Mouse (Mus musculus) testis, adult 2 months (tissue): ENCODE measurements around the gene Arid4a. TPM values are rescaled to one million over a fixed set of nuclear protein-coding genes. Genes with fewer than 3 reads are reported as not detected.

Source experiments
- H3K27ac ChIP-seq: fragments of 200-500 bp; 2 replicates; pipeline ENCODE4 v1.5.1; 2012; ENCODE audit warnings: low read depth, low read length; ENCODE audit not compliant: control insufficient read depth, insufficient read depth
- H3K27me3 ChIP-seq: fragments of 200-500 bp; 2 replicates; pipeline ENCODE4 v1.6.1; 2012; ENCODE audit warnings: mild to moderate bottlenecking, low read length, moderate library complexity; ENCODE audit not compliant: control insufficient read depth, insufficient read depth
- H3K36me3 ChIP-seq: fragments of 200-500 bp; 2 replicates; pipeline ENCODE4 v1.6.1; 2012; ENCODE audit warnings: mild to moderate bottlenecking, low read length; ENCODE audit not compliant: control insufficient read depth, insufficient read depth
- H3K4me1 ChIP-seq: fragments of 200-500 bp; 2 replicates; pipeline ENCODE4 v1.6.1; 2012; ENCODE audit warnings: low read length; ENCODE audit not compliant: control insufficient read depth, insufficient read depth
- H3K4me3 ChIP-seq: fragments of 200-500 bp; 2 replicates; pipeline ENCODE4 v1.5.1; 2012; ENCODE audit warnings: low read depth, mild to moderate bottlenecking, low read length, moderate library complexity, mixed read lengths; ENCODE audit not compliant: control insufficient read depth
- CTCF ChIP-seq: fragments of 200-500 bp; IDR thresholded peaks from 2 replicates; pipeline ENCODE4 v1.5.1; 2012; ENCODE audit warnings: low read depth, mild to moderate bottlenecking, inconsistent platforms, low read length, moderate library complexity; ENCODE audit not compliant: control insufficient read depth, insufficient read depth, insufficient replicate concordance
- POLR2A ChIP-seq: fragments of 200-500 bp; IDR thresholded peaks from 2 replicates; pipeline ENCODE4 v1.6.1; 2012; ENCODE audit warnings: low read depth, mild to moderate bottlenecking, inconsistent platforms, low read length, moderate library complexity; ENCODE audit not compliant: control insufficient read depth
- polyA plus RNA-seq: library from polyadenylated mRNA; depleted of rRNA; stranded (reverse); fragments of >200 nt; gene quantifications from 2 replicates; pipeline ENCODE4 v1.2.3, GENCODE M21; 2012

The Arid4a gene
- polyA plus RNA-seq, 1 experiment: 3.5 TPM

GRCm38 (mm10) chr12:71052341-71052995 is 36.7 kb downstream of the Arid4a start:
- no peak overlapping the region for H3K27ac ChIP-seq
- TF ChIP-seq CTCF (no peak), POLR2A (no peak)
- H3K36me3 ChIP-seq: no peaks in the 10 kb centered on the region
- H3K4me3 ChIP-seq: no peak overlapping the region
- H3K4me1 ChIP-seq: no peaks in the 10 kb centered on the region
- no peaks in the 10 kb centered on the region for H3K27me3 ChIP-seq

- no peak overlapping the region for H3K4me3 ChIP-seq
- H3K4me1 ChIP-seq: no peaks in the 10 kb centered on the region
- TF ChIP-seq CTCF: no peak
- TF ChIP-seq POLR2A: no peak
- no peaks in the 10 kb centered on the region for H3K27me3 ChIP-seq
- H3K27ac ChIP-seq: no peak overlapping the region
- H3K36me3 ChIP-seq: no peaks in the 10 kb centered on the region
These were observed 37.2 kb downstream of the Arid4a start for GRCm38 (mm10) chr12:71053031-71053430.

DNA sequence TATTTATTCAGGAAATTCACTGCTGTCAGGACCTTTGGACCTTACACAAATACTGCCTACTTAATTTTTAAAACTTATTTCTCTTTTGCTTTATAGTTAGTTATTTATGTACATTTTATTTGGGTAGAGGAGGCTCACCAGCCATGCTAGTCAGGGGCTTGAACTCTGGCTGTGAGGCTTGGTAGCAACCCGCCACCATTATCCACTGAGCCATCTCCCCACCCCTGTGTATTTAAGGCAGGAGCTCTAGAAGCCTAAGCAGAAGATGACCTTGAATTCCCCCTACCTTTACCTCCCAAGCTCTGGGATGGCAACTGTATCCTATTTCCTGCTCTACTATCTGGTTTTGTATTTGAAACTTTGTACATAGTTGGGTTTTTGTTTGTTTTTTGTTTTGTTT is 37.7 kb downstream of the Arid4a start:
- H3K27ac ChIP-seq: no peak overlapping the region
- H3K4me1 ChIP-seq: no peaks in the 10 kb centered on the region
- H3K27me3 ChIP-seq: no peaks in the 10 kb centered on the region
- no peaks in the 10 kb centered on the region for H3K36me3 ChIP-seq
- no peak overlapping the region for H3K4me3 ChIP-seq
- TF ChIP-seq POLR2A (no peak), CTCF (no peak)

GRCm38 (mm10) chr12:71055537-71055936 is 39.7 kb downstream of the Arid4a start:
- H3K36me3 ChIP-seq: no peaks in the 10 kb centered on the region; the same call in 1 of the 2 replicates
- H3K4me1 ChIP-seq: no peaks in the 10 kb centered on the region
- no peaks in the 10 kb centered on the region for H3K27me3 ChIP-seq
- no peak overlapping the region for H3K27ac ChIP-seq
- H3K4me3 ChIP-seq: no peak overlapping the region
- no peak for TF ChIP-seq CTCF
- no peak for TF ChIP-seq POLR2A

DNA sequence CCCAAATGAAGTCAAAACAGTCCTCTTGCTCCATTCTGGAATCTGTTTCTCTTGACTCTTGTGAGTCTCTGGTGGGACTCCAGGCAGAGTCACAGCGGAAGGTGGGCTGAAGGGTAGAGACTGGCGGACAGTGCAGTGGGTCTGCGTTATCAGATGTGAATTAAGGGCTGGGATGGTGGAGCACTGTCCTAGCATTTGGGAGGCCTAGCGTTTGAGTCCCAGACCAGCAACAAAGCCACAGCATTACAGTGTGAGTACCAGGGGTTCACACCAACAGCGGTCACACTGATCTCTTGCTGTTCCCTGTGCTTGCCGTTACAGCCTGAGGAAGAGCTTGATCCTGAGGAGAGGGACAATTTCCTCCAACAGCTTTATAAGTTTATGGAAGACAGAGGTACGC is 44.0 kb downstream of the Arid4a start:
- no peaks in the 10 kb centered on the region; the same call in 1 of the 2 replicates for H3K36me3 ChIP-seq
- H3K27ac ChIP-seq: no peak overlapping the region
- TF ChIP-seq CTCF (no peak), POLR2A (no peak)
- no peaks in the 10 kb centered on the region for H3K27me3 ChIP-seq
- no peaks in the 10 kb centered on the region for H3K4me1 ChIP-seq
- no peak overlapping the region for H3K4me3 ChIP-seq

GRCm38 (mm10) chr12:71069846-71070245 is 54.1 kb downstream of the Arid4a start:
- Histone ChIP-seq H3K27me3 (no peaks in the 10 kb centered on the region), H3K4me3 (no peak overlapping the region), H3K4me1 (no peaks in the 10 kb centered on the region), H3K27ac (no peak overlapping the region), H3K36me3 (peaks cover 3% of the 10 kb centered on the region)
- TF ChIP-seq POLR2A (no peak), CTCF (no peak)

- peaks cover 8% of the 10 kb centered on the region for H3K36me3 ChIP-seq
- no peaks in the 10 kb centered on the region for H3K4me1 ChIP-seq
- H3K27ac ChIP-seq: no peak overlapping the region
- H3K4me3 ChIP-seq: no peak overlapping the region
- TF ChIP-seq CTCF: no peak
- no peak for TF ChIP-seq POLR2A
- no peaks in the 10 kb centered on the region for H3K27me3 ChIP-seq
These were observed 56.3 kb downstream of the Arid4a start for GRCm38 (mm10) chr12:71072048-71072447.

- Histone ChIP-seq H3K4me3 (no peak overlapping the region), H3K4me1 (no peaks in the 10 kb centered on the region), H3K36me3 (peaks cover 6% of the 10 kb centered on the region), H3K27ac (no peak overlapping the region), H3K27me3 (no peaks in the 10 kb centered on the region)
- peak; percentile 31; the same call in 1 of the 2 replicates for TF ChIP-seq CTCF
- TF ChIP-seq POLR2A: no peak
These were observed 57.4 kb downstream of the Arid4a start for GRCm38 (mm10) chr12:71073113-71073730.
